Mouse (Mus musculus): ENCODE results near the gene Klra8. TPM values are rescaled to one million over a fixed set of nuclear protein-coding genes. Genes with fewer than 3 reads are reported as not detected.
"Not testable (repeated sequence)": the region's sequence is repeated elsewhere in the genome, so short reads cannot be mapped to it uniquely, and the experiment has no call there.

Gene Klra8
- not detected in 2 replicates for polyA plus RNA-seq (2016; fragmentation: Nextera tagmentation; extraction: Ambion mirVana)

DNA sequence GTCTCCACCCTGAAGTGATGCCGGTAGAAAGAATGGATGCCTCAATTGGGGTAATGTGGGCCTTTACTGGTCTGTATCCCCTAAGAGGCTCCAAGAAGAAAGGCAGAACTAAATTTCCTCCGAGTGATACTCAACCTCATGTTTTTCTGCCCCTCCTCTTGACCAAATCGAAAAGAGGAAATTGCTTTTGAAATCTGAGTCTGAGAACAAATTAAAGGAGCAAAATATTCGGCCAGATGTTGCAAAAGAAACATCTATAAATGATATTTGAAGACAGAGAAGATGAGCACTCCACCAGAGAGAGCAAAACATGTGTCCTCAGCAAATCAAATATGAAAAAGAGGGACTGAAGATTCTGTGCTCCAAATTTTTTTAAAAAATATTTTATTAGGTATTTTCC, at the start of gene Klra8:
Gene Klra8, minus strand, starts transcription at position 101 of the 400 bp plus-strand sequence.
- H3K27me3 ChIP-seq (replicated peaks; ENCODE audit: low read depth, poor library complexity, severe bottlenecking); H3K27ac ChIP-seq (replicated peaks); DNase-seq (ENCODE audit: low spot score); H3K9me3 ChIP-seq; H3K4me1 ChIP-seq; H3K4me3 ChIP-seq; H3K36me3 ChIP-seq (replicated peaks): not testable (repeated sequence)
- 75% methylated on average over 4 of the region's 4 CpGs for WGBS

DNA sequence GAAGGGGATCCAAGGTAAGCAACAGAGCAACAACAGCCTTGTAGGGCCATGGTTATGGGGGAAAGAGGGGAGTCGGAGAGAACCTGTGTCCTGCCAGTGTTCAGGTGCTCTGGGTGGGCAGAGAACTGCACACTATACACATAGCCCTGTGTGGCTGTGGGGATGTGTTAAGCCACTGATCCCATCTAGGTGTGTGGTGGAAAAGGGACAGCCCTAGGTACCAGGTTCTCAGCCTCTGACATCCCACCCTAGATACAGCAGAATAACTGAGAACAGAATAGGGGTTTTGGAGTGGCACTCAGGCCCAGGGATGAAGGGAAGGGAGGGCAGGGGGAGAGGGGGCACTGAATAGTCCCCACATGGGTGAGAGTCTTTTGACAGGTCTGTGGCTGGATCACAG, 19.2 kb downstream of the Klra8 start:
- Histone ChIP-seq H3K4me3 (no peak overlapping the region), H3K4me1 (no peaks in the 10 kb centered on the region), H3K36me3 (replicated peaks) (no peaks in the 10 kb centered on the region), H3K9me3 (peaks cover 19% of the 10 kb centered on the region), H3K27ac (replicated peaks) (no peak overlapping the region), H3K27me3 (replicated peaks; ENCODE audit: low read depth, poor library complexity, severe bottlenecking) (no peaks in the 10 kb centered on the region)
- DNase-seq (ENCODE audit: low spot score), result no peak
- 88% methylated on average over 1 of the region's 1 CpGs for WGBS

DNA sequence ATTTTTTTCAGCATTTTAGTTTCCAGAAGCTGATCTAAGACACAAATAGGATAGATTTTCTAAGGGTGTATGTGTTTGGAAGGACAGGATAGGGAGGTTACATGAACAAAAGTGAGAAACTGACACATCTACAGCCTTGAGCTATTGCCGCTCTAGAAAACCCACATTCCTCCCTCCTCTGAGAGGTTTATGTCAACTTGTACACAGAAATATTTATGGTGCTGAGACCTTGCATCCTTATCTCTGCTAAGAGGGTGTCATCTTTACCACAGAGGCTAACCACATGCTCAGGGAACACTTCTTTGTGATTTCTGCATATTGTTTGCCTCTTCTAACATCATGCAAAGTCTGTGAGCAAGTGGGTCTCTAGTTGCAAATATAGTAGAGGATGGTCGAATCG, 27.0 kb downstream of the Klra8 start:
- WGBS, result 90% methylated on average over 3 of the region's 3 CpGs
- not testable (repeated sequence) for H3K27ac ChIP-seq (replicated peaks); H3K27me3 ChIP-seq (replicated peaks; ENCODE audit: low read depth, poor library complexity, severe bottlenecking); DNase-seq (ENCODE audit: low spot score); H3K4me3 ChIP-seq; H3K36me3 ChIP-seq (replicated peaks); H3K4me1 ChIP-seq
- peaks cover 15% of the 10 kb centered on the region; the same call in 1 of the 2 replicates for H3K9me3 ChIP-seq

DNA sequence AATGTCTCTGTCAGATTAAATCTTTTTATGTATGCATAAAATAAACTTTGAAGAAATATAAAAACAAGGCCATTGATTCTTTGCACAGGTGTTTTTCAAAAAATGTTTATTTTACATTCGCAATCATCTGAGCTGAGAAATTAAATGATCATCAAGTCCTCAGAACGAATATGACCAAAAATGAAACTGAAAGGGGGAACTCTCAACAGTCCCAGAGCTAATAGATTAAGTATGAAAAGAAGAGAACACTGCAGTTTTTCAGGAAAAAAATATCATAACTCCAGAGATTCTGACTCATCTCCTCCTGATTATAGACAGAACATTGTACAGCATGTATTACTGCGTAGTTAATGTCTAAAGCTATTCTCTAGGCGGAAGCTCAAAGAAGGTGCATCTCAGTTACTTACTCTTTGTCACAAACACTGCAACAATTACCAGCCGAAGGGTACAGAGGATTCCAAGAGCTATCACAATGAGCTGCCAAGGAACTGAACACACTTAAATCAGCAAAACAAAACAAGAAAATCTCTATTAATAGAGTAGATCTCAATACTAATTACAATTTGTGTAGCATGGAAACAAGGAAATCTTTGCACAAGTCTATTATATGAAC, 37.3 kb downstream of the Klra8 start:
- Histone ChIP-seq H3K27me3 (replicated peaks; ENCODE audit: low read depth, poor library complexity, severe bottlenecking) (no peaks in the 10 kb centered on the region), H3K4me1 (no peaks in the 10 kb centered on the region), H3K36me3 (replicated peaks) (no peaks in the 10 kb centered on the region), H3K9me3 (peaks cover 2% of the 10 kb centered on the region; the same call in 1 of the 2 replicates), H3K4me3 (no peak overlapping the region), H3K27ac (replicated peaks) (no peak overlapping the region)
- no peak for DNase-seq (ENCODE audit: low spot score)
- 85% methylated on average over 5 of the region's 5 CpGs for WGBS

DNA sequence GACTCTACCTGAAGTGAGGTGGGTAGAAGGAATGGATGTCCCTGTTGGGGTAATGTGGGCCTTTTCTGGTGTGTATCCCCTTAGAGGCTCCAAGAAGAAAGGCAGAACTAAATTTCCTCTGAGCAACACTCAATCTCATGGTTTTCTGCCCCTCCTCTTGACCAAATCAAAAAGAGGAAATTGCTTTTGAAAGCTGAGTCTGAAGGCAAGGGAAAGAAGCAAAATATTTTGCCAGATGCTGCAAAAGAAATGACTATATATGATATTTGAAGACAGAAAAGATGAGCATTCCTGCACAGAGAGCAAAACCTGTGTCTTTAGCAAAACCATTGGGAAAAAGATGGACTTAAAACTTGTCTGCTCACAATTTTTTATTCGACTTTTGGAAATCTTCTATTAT, 62.5 kb downstream of the Klra8 start, which contains the start of gene Klra4:
Gene Klra4, minus strand, starts transcription at position 101 of the 400 bp plus-strand sequence.
- H3K27me3 ChIP-seq (replicated peaks; ENCODE audit: low read depth, poor library complexity, severe bottlenecking); H3K27ac ChIP-seq (replicated peaks); H3K4me1 ChIP-seq; H3K4me3 ChIP-seq; H3K36me3 ChIP-seq (replicated peaks); DNase-seq (ENCODE audit: low spot score): not testable (repeated sequence)
- WGBS, result 76% methylated on average over 1 of the region's 1 CpGs
- H3K9me3 ChIP-seq, result peaks cover 17% of the 10 kb centered on the region; the same call in 1 of the 2 replicates

Other genes starting within 250 kb of the Klra8 start
- not detected in 2 replicates for gene Klra5, start 212.2 kb downstream of the Klra8 start, polyA plus RNA-seq (2016; fragmentation: Nextera tagmentation; extraction: Ambion mirVana)
- not detected in 2 replicates for gene Klra6, start 102.9 kb downstream of the Klra8 start, polyA plus RNA-seq (2016; fragmentation: Nextera tagmentation; extraction: Ambion mirVana)
- not detected in 2 replicates for gene Klra4, start 62.6 kb downstream of the Klra8 start, polyA plus RNA-seq (2016; fragmentation: Nextera tagmentation; extraction: Ambion mirVana)
- not detected in 2 replicates for gene Klra9, start 63.2 kb upstream of the Klra8 start, polyA plus RNA-seq (2016; fragmentation: Nextera tagmentation; extraction: Ambion mirVana)
- gene Klra7, start 103.4 kb upstream of the Klra8 start, polyA plus RNA-seq (2016; fragmentation: Nextera tagmentation; extraction: Ambion mirVana), result not detected in 2 replicates
- gene Klra10, start 152.0 kb upstream of the Klra8 start, polyA plus RNA-seq (2016; fragmentation: Nextera tagmentation; extraction: Ambion mirVana), result not detected in 2 replicates
- not detected in 2 replicates for gene Klra3, start 207.7 kb upstream of the Klra8 start, polyA plus RNA-seq (2016; fragmentation: Nextera tagmentation; extraction: Ambion mirVana)

All from embryonic facial prominence, embryonic 10.5 days (tissue).